Mouse (Mus musculus): ENCODE results near the gene Pde8b.

GRCm38 (mm10) chr13:95067854-95068253 is 182.3 kb downstream of the Pde8b start:
- no peak for TF ChIP-seq GATA1 (IDR thresholded peaks at IDR 0.05; ENCODE audit: borderline replicate concordance, low read length)
- TF ChIP-seq FLI1 (IDR thresholded peaks at IDR 0.05; ENCODE audit: low read length): no peak

Data from megakaryocyte, embryonic 14.5 days (primary cell).